Comparison of ENCODE assay signal across 19 mouse cellular contexts in the genomic region with DNA sequence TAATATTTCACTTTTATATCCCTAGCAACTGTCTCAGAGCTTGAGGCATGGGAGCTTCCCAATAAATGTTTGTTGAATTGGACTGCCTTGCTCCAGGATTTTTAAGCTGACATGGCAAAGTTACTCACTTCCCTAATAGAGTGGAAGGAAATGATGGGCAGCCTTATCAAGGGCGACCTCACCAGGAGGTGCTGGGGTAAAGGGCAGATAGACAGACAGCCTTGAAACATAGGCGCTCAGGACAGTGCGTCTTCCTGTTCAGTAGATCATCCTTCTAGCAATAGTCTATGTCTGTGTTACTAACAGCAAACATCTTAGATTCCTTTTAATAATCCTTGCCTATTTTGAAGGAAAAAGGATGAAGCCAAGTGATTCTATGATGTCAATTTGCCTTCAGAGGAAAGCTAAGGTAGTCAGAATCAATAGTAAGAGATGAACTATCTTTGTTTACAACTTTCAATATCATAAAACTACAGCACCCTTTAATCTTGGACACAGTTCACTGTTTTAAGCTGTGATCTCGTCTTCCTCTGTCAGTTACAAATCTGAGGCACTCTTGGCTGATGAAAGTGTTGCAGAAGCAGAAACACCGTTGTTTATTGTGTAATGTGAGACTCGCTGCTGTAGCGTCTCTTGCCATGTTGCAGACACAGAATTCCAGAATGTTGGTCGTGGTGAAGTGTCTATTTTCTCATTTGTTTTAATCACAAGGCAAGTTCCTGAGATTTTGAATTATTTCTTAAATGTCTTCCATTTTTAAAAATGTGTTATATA.
DNase-seq lines count a peak whose midpoint lies in the region; ATAC-seq and TF ChIP-seq lines count a peak whose summit lies in the region.
"Had no signal": no experiment of that assay in that cellular context is flagged by ENCODE, and none has a peak within 500 bp of the region (broad histone marks: within the 10 kb centered on the region; RNA-seq: fewer than 3 reads in every experiment).

No protein-coding gene starts in this region.

- WGBS in liver, embryonic 13.5 days (ENCODE audit: insufficient replicate concordance): 50% methylated on average over 8 of the region's 8 CpGs

- no peaks in the 10 kb centered on the region for H3K27me3 ChIP-seq in liver, embryonic 13.5 days
- H3K27me3 ChIP-seq: embryonic facial prominence, embryonic 15.5 days; heart, embryonic 13.5 days had no signal

- TF ChIP-seq CTCF in layer of hippocampus, adult 2 months (conservative IDR thresholded peaks at IDR 0.05): no peak

- no peak overlapping the region for H3K9ac ChIP-seq in liver, embryonic 13.5 days
- H3K9ac ChIP-seq: embryonic facial prominence, embryonic 15.5 days; heart, embryonic 13.5 days had no signal

- H3K4me2 ChIP-seq in liver, embryonic 13.5 days: no peak overlapping the region
- H3K4me2 ChIP-seq: embryonic facial prominence, embryonic 15.5 days; heart, embryonic 13.5 days had no signal

- no peaks in the 10 kb centered on the region for H3K9me3 ChIP-seq in liver, embryonic 13.5 days (replicated peaks)
- H3K9me3 ChIP-seq: embryonic facial prominence, embryonic 15.5 days; forebrain, embryonic 10.5 days; heart, embryonic 13.5 days had no signal

- no peak overlapping the region for H3K4me3 ChIP-seq in layer of hippocampus, adult 2 months
- no peak overlapping the region for H3K4me3 ChIP-seq in liver, embryonic 13.5 days (replicated peaks)
- H3K4me3 ChIP-seq: embryonic facial prominence, embryonic 15.5 days; erythroblast, embryonic 14.5 days; forebrain, embryonic 10.5 days; gastrocnemius, adult 2 months; heart, embryonic 13.5 days had no signal

- H3K27ac ChIP-seq in layer of hippocampus, adult 2 months: peak overlapping the region; percentile 65
- H3K27ac ChIP-seq in liver, embryonic 13.5 days: no peak overlapping the region
- H3K27ac ChIP-seq: embryonic facial prominence, embryonic 15.5 days; forebrain, embryonic 10.5 days; gastrocnemius, adult 2 months; heart, embryonic 13.5 days; hindbrain, postnatal 0 days had no signal

- no peaks in the 10 kb centered on the region for H3K36me3 ChIP-seq in liver, embryonic 13.5 days
- H3K36me3 ChIP-seq: embryonic facial prominence, embryonic 15.5 days; forebrain, embryonic 10.5 days; heart, embryonic 13.5 days had no signal

- peaks cover 14% of the 10 kb centered on the region for H3K4me1 ChIP-seq in liver, embryonic 13.5 days (replicated peaks)
- H3K4me1 ChIP-seq: embryonic facial prominence, embryonic 15.5 days had no signal

- ATAC-seq in liver, embryonic 13.5 days (ENCODE audit: low read depth): peak; percentile 81
- ATAC-seq: hindbrain, postnatal 0 days had no signal

- no peak for DNase-seq in layer of hippocampus, adult 2 months (ENCODE audit: low spot score in 2 of 2)
- DNase-seq in layer of hippocampus, postnatal 10 days (ENCODE audit: low spot score in 2 of 2): no peak
- DNase-seq in MEL-GATA-1-ER (ENCODE audit: extremely low read depth, low read depth) (peak; percentile 2), MN1 (ENCODE audit: low spot score) (peak; percentile 70)
- no peak for DNase-seq in liver, embryonic 13.5 days
- DNase-seq in kidney, postnatal 36 days: no peak
- no peak for DNase-seq in heart, adult 18-20 months
- DNase-seq: adrenal gland, postnatal 10 days; cerebellum, adult 11-12 months; cerebellum, adult 9-10 months; cerebellum, postnatal 36 days; gastrocnemius, adult 2 months; gastrocnemius, postnatal 25 days; heart, postnatal 36 days had no signal

Comparison
In these comparisons a context has a peak if more than half of its experiments do, and no peak if none do; other contexts are left out.
1. DNase-seq: peak in MEL-GATA-1-ER (single experiment) and MN1 (single experiment); none in layer of hippocampus, adult 2 months (0 of 2), layer of hippocampus, postnatal 10 days (0 of 2), liver, embryonic 13.5 days (single experiment), kidney, postnatal 36 days (0 of 2) and heart, adult 18-20 months (0 of 2).